8 mouse cellular contexts compared by ENCODE assay signal in the genomic region with DNA sequence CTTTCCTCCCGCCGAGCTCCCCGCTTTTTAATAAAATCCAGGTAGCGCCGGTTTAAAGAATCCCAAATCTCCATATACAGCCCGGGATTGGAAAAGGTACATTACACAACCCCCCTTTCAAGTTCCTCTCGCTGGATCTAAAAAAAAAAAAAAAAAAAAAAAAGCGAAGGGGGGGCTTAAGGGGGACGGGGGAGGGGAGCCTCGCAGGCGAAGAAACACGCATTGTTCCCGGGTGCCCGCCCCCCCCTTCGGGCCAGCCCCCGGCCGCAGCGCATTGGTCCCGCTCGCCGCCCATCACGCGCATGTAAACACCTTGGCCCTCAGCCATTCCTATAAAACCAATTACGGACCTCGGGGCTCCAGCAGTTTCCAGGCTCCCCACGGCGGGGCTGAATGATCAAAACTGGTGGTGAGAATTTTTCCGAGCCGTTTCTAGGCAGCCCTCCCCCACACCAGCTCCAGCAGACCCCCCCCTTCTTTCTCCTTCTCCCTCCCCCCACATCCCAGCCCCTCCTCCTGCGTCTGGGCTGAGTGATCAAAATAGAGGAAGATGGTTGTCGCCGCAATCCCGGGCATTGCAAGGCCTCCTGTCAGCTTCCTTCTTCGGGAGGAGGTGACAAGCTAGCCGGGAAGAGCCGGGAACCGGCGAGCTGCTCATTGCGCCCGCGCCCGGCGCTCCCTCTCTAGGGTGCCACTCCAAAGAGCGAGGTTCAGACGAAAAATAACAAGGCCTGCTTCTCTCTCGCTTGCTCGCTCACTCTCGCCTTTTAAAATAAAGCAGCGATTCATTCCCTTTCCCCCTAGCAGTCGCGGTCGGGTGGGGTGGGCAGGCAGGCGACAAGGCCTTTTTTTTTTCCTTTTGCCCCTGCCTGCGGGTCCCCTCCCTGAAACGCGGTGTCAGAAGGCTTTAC. TPM values are rescaled to one million over a fixed set of nuclear protein-coding genes. Genes with fewer than 3 reads are reported as not detected.
DNase-seq lines count a peak whose midpoint lies in the region; ATAC-seq and TF ChIP-seq lines count a peak whose summit lies in the region.

A gene (minus strand): TSS at position 139 of the 911 bp plus-strand sequence.

- peak within 1 kb of the TSS; percentile 100 for H3K27ac ChIP-seq in embryonic facial prominence, embryonic 12.5 days
- peak within 1 kb of the TSS; percentile 100 for H3K27ac ChIP-seq in kidney, adult 2 months (ENCODE audit: insufficient read depth, low read depth, low read length)
- H3K27ac ChIP-seq in limb, embryonic 11.5 days (replicated peaks; ENCODE audit: low read depth, low read length), result peak within 1 kb of the TSS; percentile 100
- H3K27ac ChIP-seq in midbrain, embryonic 14.5 days (replicated peaks; ENCODE audit: low read depth, low read length), result peak within 1 kb of the TSS; percentile 99
- H3K27ac ChIP-seq in spleen, adult 2 months (ENCODE audit: insufficient read depth, low read length), result peak within 1 kb of the TSS; percentile 94

- WGBS in embryonic facial prominence, embryonic 12.5 days, result 0% methylated on average over 54 of the region's 56 CpGs
- WGBS in kidney, adult 2 months, result under 1% methylated on average over 56 of the region's 56 CpGs
- under 1% methylated on average over 56 of the region's 56 CpGs for whole genome bisulfite sequencing in limb, embryonic 11.5 days
- under 1% methylated on average over 56 of the region's 56 CpGs for WGBS in midbrain, embryonic 14.5 days
- WGBS in spleen, adult 2 months, result under 1% methylated on average over 55 of the region's 56 CpGs

- no peaks in the 10 kb centered on the region for H3K27me3 ChIP-seq in embryonic facial prominence, embryonic 12.5 days
- H3K27me3 ChIP-seq in kidney, adult 2 months (replicated peaks; ENCODE audit: control insufficient read depth, insufficient read depth, low read length), result no peaks in the 10 kb centered on the region
- H3K27me3 ChIP-seq in limb, embryonic 11.5 days (ENCODE audit: control insufficient read depth, insufficient read depth, low read length), result no peaks in the 10 kb centered on the region
- no peaks in the 10 kb centered on the region for H3K27me3 ChIP-seq in midbrain, embryonic 14.5 days (ENCODE audit: control insufficient read depth, insufficient read depth, low read length)
- peaks cover 26% of the 10 kb centered on the region for H3K27me3 ChIP-seq in spleen, adult 2 months (ENCODE audit: control insufficient read depth, insufficient read depth, low read length)

- H3K4me2 ChIP-seq in embryonic facial prominence, embryonic 12.5 days (replicated peaks), result peak within 1 kb of the TSS; percentile 97
- peak within 1 kb of the TSS; percentile 97 for H3K4me2 ChIP-seq in limb, embryonic 11.5 days (ENCODE audit: low read depth, severe bottlenecking)
- H3K4me2 ChIP-seq in midbrain, embryonic 14.5 days (ENCODE audit: low read length), result peak within 1 kb of the TSS; percentile 100

- peak within 1 kb of the TSS; percentile 100 for H3K9ac ChIP-seq in embryonic facial prominence, embryonic 12.5 days
- peak within 1 kb of the TSS; percentile 100 for H3K9ac ChIP-seq in limb, embryonic 11.5 days (ENCODE audit: low read length)
- H3K9ac ChIP-seq in midbrain, embryonic 14.5 days (replicated peaks; ENCODE audit: low read length), result peak within 1 kb of the TSS; percentile 100

- TF ChIP-seq POLR2A in kidney, adult 2 months (IDR thresholded peaks at IDR 0.05; ENCODE audit: low read depth, low read length), result peak; percentile 81
- no peak; the same call in 1 of the 2 replicates for TF ChIP-seq POLR2A in spleen, adult 2 months (IDR thresholded peaks at IDR 0.05; ENCODE audit: low read depth, low read length)

- peaks cover 6% of the 10 kb centered on the region for H3K4me1 ChIP-seq in embryonic facial prominence, embryonic 12.5 days
- H3K4me1 ChIP-seq in kidney, adult 2 months (ENCODE audit: control insufficient read depth, insufficient read depth, low read length), result peaks cover 9% of the 10 kb centered on the region; the same call in 1 of the 2 replicates
- H3K4me1 ChIP-seq in limb, embryonic 11.5 days (ENCODE audit: control insufficient read depth, insufficient read depth, low read length), result peaks cover 7% of the 10 kb centered on the region
- H3K4me1 ChIP-seq in midbrain, embryonic 14.5 days (ENCODE audit: control insufficient read depth, insufficient read depth, low read length), result peaks cover 4% of the 10 kb centered on the region
- H3K4me1 ChIP-seq in spleen, adult 2 months (ENCODE audit: control insufficient read depth, insufficient read depth, insufficient read length), result peaks cover 10% of the 10 kb centered on the region

- H3K4me3 ChIP-seq in embryonic facial prominence, embryonic 12.5 days, result peak within 1 kb of the TSS; percentile 97
- H3K4me3 ChIP-seq in kidney, adult 2 months (ENCODE audit: insufficient read depth, low read depth, low read length), result peak within 1 kb of the TSS; percentile 93
- H3K4me3 ChIP-seq in limb, embryonic 11.5 days (ENCODE audit: low read depth, low read length), result peak within 1 kb of the TSS; percentile 93
- peak within 1 kb of the TSS; percentile 98 for H3K4me3 ChIP-seq in midbrain, embryonic 14.5 days (replicated peaks; ENCODE audit: low read depth, low read length)
- peak within 1 kb of the TSS; percentile 90 for H3K4me3 ChIP-seq in spleen, adult 2 months (ENCODE audit: extremely low read depth, insufficient read depth, insufficient read length)

- TF ChIP-seq CTCF in kidney, adult 2 months (conservative IDR thresholded peaks at IDR 0.05; ENCODE audit: insufficient read depth, insufficient read length, low read depth, low read length), result no peak
- no peak for TF ChIP-seq CTCF in spleen, adult 2 months (IDR thresholded peaks at IDR 0.05; ENCODE audit: extremely low read depth, insufficient read depth, insufficient read length, insufficient replicate concordance)

- H3K9me3 ChIP-seq in embryonic facial prominence, embryonic 12.5 days, result no peaks in the 10 kb centered on the region
- H3K9me3 ChIP-seq in limb, embryonic 11.5 days (ENCODE audit: control insufficient read depth, low read length), result no peaks in the 10 kb centered on the region
- no peaks in the 10 kb centered on the region for H3K9me3 ChIP-seq in midbrain, embryonic 14.5 days (ENCODE audit: control insufficient read depth, low read length)

- H3K36me3 ChIP-seq in embryonic facial prominence, embryonic 12.5 days, result 0 out of 2 replicates have a peak, but pooled peaks cover 5% of the 10 kb centered on the region
- H3K36me3 ChIP-seq in kidney, adult 2 months (ENCODE audit: control insufficient read depth, insufficient read depth, low read length), result no peaks in the 10 kb centered on the region
- H3K36me3 ChIP-seq in limb, embryonic 11.5 days (ENCODE audit: control insufficient read depth, insufficient read depth, low read length), result no peaks in the 10 kb centered on the region
- peaks cover 17% of the 10 kb centered on the region; the same call in 1 of the 2 replicates for H3K36me3 ChIP-seq in midbrain, embryonic 14.5 days (ENCODE audit: control insufficient read depth, insufficient read depth, low read length)
- H3K36me3 ChIP-seq in spleen, adult 2 months (ENCODE audit: control insufficient read depth, insufficient read depth, low read length), result no peaks in the 10 kb centered on the region

- ATAC-seq in embryonic facial prominence, embryonic 12.5 days (ENCODE audit: insufficient number of reproducible peaks, insufficient read depth, low FRiP score, low TSS enrichment), result peak; percentile 64
- ATAC-seq in limb, embryonic 11.5 days (ENCODE audit: insufficient number of reproducible peaks, low FRiP score, low TSS enrichment, low read depth), result peak; percentile 70
- ATAC-seq in midbrain, embryonic 14.5 days (ENCODE audit: low FRiP score, low TSS enrichment), result peak; percentile 78
- ATAC-seq in activated CD4-positive, CD25-positive, alpha-beta regulatory T cell, adult 4 months, result no peak

- DNase-seq in adrenal gland, postnatal 36 days, result peak; percentile 98 to 99
- DNase-seq in heart, adult 18-20 months, result peak; percentile 99 to 100
- peak; percentile 100 for DNase-seq in kidney, adult 2 months
- DNase-seq in limb, embryonic 11.5 days (ENCODE audit: low spot score), result peak; percentile 100
- DNase-seq in midbrain, embryonic 14.5 days, result peak; percentile 100
- DNase-seq in spleen, adult 2 months (ENCODE audit: low read depth in 1 of 2, low spot score in 2 of 2), result peak; percentile 55 to 85

RNA-seq across cellular contexts. Expression of the gene that starts here (rescaled TPM):
- 10 to 100 TPM; 79.8 to 81.9 TPM for total RNA-seq in adrenal gland, postnatal 36 days (2021)
- polyA plus RNA-seq in embryonic facial prominence, embryonic 12.5 days (2016; fragmentation: Nextera tagmentation; extraction: Ambion mirVana), result 61.0 and 65.5 TPM in 2 replicates
- 10 to 100 TPM; 39.2 to 48.2 TPM for total RNA-seq in heart, adult 18-20 months (2021)
- 32.1 and 40.8 TPM in 2 replicates for polyA plus RNA-seq in kidney, adult 2 months (2012; rRNA removed)
- 42.2 and 43.3 TPM in 2 replicates for polyA plus RNA-seq in limb, embryonic 11.5 days (2014; fragmentation: Nextera tagmentation; extraction: Ambion mirVana)
- polyA plus RNA-seq in midbrain, embryonic 14.5 days (2014; fragmentation: Nextera tagmentation; extraction: Ambion mirVana), result 37.7 and 47.4 TPM in 2 replicates
- polyA plus RNA-seq in spleen, adult 2 months (2012; rRNA removed), result 37.3 and 47.1 TPM in 2 replicates
- 1 to 10 TPM; 4.1 to 4.3 TPM for polyA plus RNA-seq in activated CD4-positive, CD25-positive, alpha-beta regulatory T cell, adult 4 months (2017; shearing (Covaris generic))
